Mouse (Mus musculus): Measurements from ENCODE around the gene Ldlrad3. TPM values are rescaled to one million over a fixed set of nuclear protein-coding genes. Genes with fewer than 3 reads are reported as not detected.
A peak's percentile ranks its signal among the peaks of the same experiment; 100 is the strongest.

The Ldlrad3 gene
- polyA plus RNA-seq, 1 experiment from 2014 or later = 55.8 TPM

DNA sequence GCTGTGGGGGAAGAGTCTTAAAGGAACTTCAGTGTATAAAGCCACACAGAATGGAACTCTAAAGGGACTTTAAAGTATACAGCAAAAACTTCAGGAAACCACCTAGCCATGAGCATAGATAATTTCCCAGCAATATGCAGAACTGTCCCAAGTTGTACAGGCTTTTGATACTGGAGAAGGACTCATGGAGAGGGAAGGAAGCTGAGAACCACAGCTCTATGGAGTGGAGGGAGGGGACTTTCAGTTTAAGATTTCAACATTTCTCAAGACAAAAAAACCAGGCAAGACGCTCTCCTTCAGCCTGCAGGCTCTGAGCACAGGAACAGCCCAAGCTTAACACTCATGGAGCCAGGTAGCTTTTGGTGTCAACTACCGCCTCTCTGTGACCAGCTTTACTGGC lies 4.7 kb downstream of the Ldlrad3 start:
- H3K4me1 ChIP-seq = peaks cover 35% of the 10 kb centered on the region
- H3K36me3 ChIP-seq = peaks cover 18% of the 10 kb centered on the region
- 88% methylated on average over 2 of the region's 2 CpGs for WGBS
- no peak for DNase-seq (ENCODE audit: low spot score)
- no peaks in the 10 kb centered on the region for H3K9me3 ChIP-seq (replicated peaks)
- no peak overlapping the region for H3K4me3 ChIP-seq
- H3K27ac ChIP-seq (replicated peaks) = no peak overlapping the region
- H3K27me3 ChIP-seq (ENCODE audit: low read depth, poor library complexity, severe bottlenecking) = no peaks in the 10 kb centered on the region

- no peak overlapping the region for H3K4me3 ChIP-seq
- H3K27ac ChIP-seq (replicated peaks) = no peak overlapping the region
- peaks cover 34% of the 10 kb centered on the region for H3K36me3 ChIP-seq
- 93% methylated on average over 5 of the region's 5 CpGs for WGBS
- no peaks in the 10 kb centered on the region for H3K9me3 ChIP-seq (replicated peaks)
- no peak for DNase-seq (ENCODE audit: low spot score)
- H3K4me1 ChIP-seq = no peaks in the 10 kb centered on the region
- H3K27me3 ChIP-seq (ENCODE audit: low read depth, poor library complexity, severe bottlenecking) = no peaks in the 10 kb centered on the region
These were observed 9.8 kb downstream of the Ldlrad3 start for GRCm38 (mm10) chr2:102176434-102176772.

- Histone ChIP-seq H3K4me3 (no peak overlapping the region), H3K27ac (replicated peaks) (no peak overlapping the region), H3K4me1 (no peaks in the 10 kb centered on the region), H3K27me3 (ENCODE audit: low read depth, poor library complexity, severe bottlenecking) (no peaks in the 10 kb centered on the region), H3K9me3 (replicated peaks) (no peaks in the 10 kb centered on the region), H3K36me3 (peaks cover 35% of the 10 kb centered on the region)
- 92% methylated on average over 15 of the region's 15 CpGs for WGBS
- DNase-seq (ENCODE audit: low spot score) = no peak
These were observed 10.3 kb downstream of the Ldlrad3 start for GRCm38 (mm10) chr2:102175741-102176433.

DNA sequence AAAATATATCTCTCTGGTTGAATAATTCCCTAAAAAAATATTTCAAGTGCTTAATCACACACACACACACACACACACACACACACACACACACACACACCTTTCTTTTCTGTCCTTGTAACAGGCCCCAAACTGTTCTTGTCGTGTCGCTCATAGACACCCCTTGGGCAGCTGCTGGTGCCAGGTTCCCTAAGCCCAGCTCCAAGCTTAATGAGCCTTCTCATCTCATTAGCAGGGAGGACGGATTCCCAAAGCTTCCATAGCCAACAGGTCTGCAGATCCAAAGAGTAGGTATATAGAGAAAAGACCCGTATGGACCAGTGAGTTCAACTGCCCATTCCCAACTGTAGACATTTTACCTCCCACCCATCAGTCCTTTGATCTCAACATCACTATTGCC lies 13.7 kb downstream of the Ldlrad3 start:
- no peak for DNase-seq (ENCODE audit: low spot score)
- peaks cover 2% of the 10 kb centered on the region; the same call in 1 of the 2 replicates for H3K4me1 ChIP-seq
- peaks cover 33% of the 10 kb centered on the region for H3K36me3 ChIP-seq
- H3K4me3 ChIP-seq = no peak overlapping the region
- 92% methylated on average over 4 of the region's 4 CpGs for WGBS
- H3K9me3 ChIP-seq (replicated peaks) = no peaks in the 10 kb centered on the region
- no peak overlapping the region for H3K27ac ChIP-seq (replicated peaks)
- H3K27me3 ChIP-seq (ENCODE audit: low read depth, poor library complexity, severe bottlenecking) = no peaks in the 10 kb centered on the region

DNA sequence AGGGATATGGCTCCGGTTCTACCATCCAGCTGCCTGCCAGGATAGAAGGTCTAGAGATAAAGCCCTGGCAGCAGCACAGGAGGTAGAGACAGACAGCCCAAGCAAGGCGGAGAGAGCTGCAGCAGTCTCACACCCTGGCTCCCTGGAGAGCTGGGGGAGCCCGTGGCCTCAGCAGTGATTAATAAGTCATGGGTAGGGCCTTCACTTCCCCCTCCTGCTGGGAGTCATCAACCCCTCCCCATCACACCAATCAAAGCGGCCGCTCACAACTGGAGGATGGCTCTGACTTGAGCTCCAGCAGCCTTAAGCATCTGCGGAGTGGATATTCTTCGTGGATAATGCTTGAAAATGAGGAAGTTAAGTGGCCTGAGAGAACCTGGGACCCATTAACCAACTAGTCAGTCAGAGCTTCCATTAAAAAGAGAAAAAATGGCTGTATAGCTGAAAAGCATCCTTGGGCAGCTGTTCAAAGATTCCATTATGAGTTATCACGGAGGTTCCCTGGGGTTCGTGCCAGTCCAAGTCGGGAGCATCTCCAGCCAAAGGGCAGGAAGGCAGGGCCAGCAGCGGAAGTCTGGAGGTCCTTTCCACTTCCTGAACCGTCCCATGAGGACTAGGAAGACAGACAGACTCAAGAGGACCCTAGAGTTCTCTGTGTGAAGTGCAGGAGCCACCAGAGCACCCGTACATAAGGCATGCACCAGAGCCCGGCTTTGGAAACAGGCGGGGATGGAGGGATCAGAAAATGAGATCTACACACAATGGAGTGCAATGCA lies 19.4 kb downstream of the Ldlrad3 start:
- no peak for DNase-seq (ENCODE audit: low spot score)
- no peaks in the 10 kb centered on the region for H3K27me3 ChIP-seq (ENCODE audit: low read depth, poor library complexity, severe bottlenecking)
- H3K4me3 ChIP-seq = no peak overlapping the region
- peak overlapping the region; percentile 67 for H3K27ac ChIP-seq (replicated peaks)
- peaks cover 32% of the 10 kb centered on the region for H3K4me1 ChIP-seq
- no peaks in the 10 kb centered on the region for H3K9me3 ChIP-seq (replicated peaks)
- WGBS = 58% methylated on average over 15 of the region's 15 CpGs
- peaks cover 26% of the 10 kb centered on the region for H3K36me3 ChIP-seq

DNA sequence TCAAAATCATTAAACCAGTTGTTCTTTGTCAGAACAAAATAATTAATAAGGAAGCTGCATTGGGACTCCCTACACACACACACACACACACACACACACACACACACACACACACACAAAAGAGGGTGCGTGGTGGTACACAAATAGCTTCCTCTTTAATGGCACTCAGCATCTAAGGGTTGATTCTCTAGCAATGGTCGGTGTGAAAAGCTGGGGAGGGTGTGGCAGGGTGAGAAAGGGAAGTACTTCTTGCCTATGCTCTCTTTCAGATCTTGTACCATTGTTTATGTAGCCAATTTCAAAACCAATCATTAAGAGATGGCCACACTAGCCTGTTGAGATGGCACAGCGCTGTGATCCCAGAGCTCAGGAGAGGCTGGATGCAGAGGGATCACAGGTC lies 23.1 kb downstream of the Ldlrad3 start:
- H3K36me3 ChIP-seq = peaks cover 20% of the 10 kb centered on the region
- peaks cover 32% of the 10 kb centered on the region for H3K4me1 ChIP-seq
- no peak overlapping the region for H3K27ac ChIP-seq (replicated peaks)
- 93% methylated on average over 3 of the region's 3 CpGs for WGBS
- no peaks in the 10 kb centered on the region for H3K27me3 ChIP-seq (ENCODE audit: low read depth, poor library complexity, severe bottlenecking)
- no peak for DNase-seq (ENCODE audit: low spot score)
- no peaks in the 10 kb centered on the region for H3K9me3 ChIP-seq (replicated peaks)
- H3K4me3 ChIP-seq = no peak overlapping the region

DNA sequence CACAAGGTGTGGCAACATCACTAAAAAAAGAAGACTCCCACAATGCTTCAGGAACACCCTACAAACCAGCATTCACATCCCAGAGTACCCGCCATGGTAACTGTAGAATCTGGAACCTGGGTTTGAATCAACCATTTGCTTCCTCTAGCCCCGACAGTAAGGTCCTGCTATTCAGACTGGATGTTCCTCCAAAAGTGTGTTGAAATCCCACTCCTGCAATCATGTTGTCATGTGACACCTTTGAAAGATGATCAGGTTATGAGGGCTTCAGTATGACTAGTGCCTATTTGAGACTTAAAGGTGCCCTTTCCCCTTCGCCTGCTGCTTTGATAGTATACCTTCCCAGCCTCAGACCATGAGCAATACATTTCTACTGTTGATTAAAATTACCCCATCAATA lies 28.6 kb downstream of the Ldlrad3 start:
- Histone ChIP-seq H3K4me3 (no peak overlapping the region), H3K27ac (replicated peaks) (no peak overlapping the region), H3K4me1 (peaks cover 13% of the 10 kb centered on the region), H3K9me3 (replicated peaks) (no peaks in the 10 kb centered on the region), H3K36me3 (peaks cover 21% of the 10 kb centered on the region), H3K27me3 (ENCODE audit: low read depth, poor library complexity, severe bottlenecking) (no peaks in the 10 kb centered on the region)
- WGBS = 91% methylated on average over 3 of the region's 3 CpGs
- DNase-seq (ENCODE audit: low spot score) = no peak

DNA sequence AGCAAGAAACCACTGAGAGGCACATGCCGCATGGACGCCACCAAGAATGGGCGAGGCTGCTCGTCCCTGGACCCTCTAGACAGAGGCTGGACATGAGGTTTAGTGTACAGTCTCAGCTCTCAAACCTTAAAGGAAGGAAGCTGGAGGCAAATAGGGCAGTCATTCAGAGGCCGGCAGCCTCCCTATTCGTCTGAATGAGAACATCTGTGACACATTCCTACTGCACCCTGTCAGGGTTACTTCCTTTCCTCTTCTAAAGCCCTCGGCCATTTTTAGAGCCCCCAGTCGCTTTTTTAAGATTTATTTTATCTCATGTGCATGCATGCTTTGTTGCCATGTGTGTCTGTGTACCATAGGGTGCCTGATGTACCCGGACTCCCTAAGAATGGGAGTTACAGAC lies 29.2 kb downstream of the Ldlrad3 start:
- no peak for DNase-seq (ENCODE audit: low spot score)
- peaks cover 13% of the 10 kb centered on the region for H3K4me1 ChIP-seq
- 89% methylated on average over 9 of the region's 9 CpGs for WGBS
- H3K4me3 ChIP-seq = no peak overlapping the region
- no peaks in the 10 kb centered on the region for H3K27me3 ChIP-seq (ENCODE audit: low read depth, poor library complexity, severe bottlenecking)
- H3K9me3 ChIP-seq (replicated peaks) = no peaks in the 10 kb centered on the region
- no peak overlapping the region for H3K27ac ChIP-seq (replicated peaks)
- peaks cover 19% of the 10 kb centered on the region for H3K36me3 ChIP-seq

DNA sequence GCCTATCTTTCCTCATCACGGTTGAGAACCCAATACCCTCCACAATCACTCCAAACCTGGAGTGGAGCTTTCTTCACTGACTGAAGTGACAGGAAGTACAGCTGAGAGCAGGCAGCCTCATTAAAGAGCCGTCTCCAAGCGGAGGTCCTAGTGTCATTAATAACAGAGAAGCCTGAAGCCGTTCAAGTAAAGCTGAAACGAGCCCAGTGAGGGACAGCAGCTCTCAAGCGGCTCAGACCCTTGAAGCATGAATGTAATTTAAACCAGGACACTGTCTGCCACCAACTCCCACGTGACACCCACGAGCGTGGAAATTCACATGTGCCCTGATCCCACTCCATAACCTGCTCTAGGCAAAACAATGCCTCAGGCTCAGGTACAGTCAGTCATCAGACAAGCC lies 29.7 kb downstream of the Ldlrad3 start:
- no peak overlapping the region for H3K27ac ChIP-seq (replicated peaks)
- DNase-seq (ENCODE audit: low spot score) = no peak
- peaks cover 13% of the 10 kb centered on the region for H3K4me1 ChIP-seq
- H3K4me3 ChIP-seq = no peak overlapping the region
- WGBS = 76% methylated on average over 9 of the region's 9 CpGs
- H3K36me3 ChIP-seq = peaks cover 14% of the 10 kb centered on the region
- H3K9me3 ChIP-seq (replicated peaks) = no peaks in the 10 kb centered on the region
- no peaks in the 10 kb centered on the region for H3K27me3 ChIP-seq (ENCODE audit: low read depth, poor library complexity, severe bottlenecking)

GRCm38 (mm10) chr2:102155306-102156015 lies 30.7 kb downstream of the Ldlrad3 start:
- Histone ChIP-seq H3K4me3 (no peak overlapping the region), H3K4me1 (peaks cover 13% of the 10 kb centered on the region), H3K27me3 (ENCODE audit: low read depth, poor library complexity, severe bottlenecking) (no peaks in the 10 kb centered on the region), H3K9me3 (replicated peaks) (no peaks in the 10 kb centered on the region), H3K36me3 (peaks cover 12% of the 10 kb centered on the region), H3K27ac (replicated peaks) (no peak overlapping the region)
- 88% methylated on average over 5 of the region's 5 CpGs for WGBS
- DNase-seq (ENCODE audit: low spot score) = no peak

DNA sequence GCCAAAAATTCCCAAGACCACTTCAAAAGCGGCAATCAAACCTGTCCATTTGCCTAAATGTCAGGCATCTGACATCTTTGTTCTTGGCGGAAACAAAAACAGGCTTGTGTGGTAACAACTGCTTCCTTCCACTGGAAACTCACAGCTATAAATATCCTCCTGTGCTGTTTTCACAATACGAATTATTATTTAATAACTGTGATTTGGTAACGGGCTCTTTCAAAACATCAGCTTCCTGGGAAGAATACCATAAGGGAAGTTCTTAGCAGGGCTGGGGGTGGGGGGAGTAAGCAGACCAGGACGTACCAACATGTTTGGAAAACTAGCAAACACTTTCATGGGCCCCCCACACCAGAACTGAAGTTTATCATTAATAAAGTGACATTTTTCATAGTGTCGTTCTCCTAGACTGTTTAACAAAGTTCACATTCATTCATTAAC lies 31.4 kb downstream of the Ldlrad3 start:
- DNase-seq (ENCODE audit: low spot score) = no peak
- Histone ChIP-seq H3K9me3 (replicated peaks) (no peaks in the 10 kb centered on the region), H3K27me3 (ENCODE audit: low read depth, poor library complexity, severe bottlenecking) (no peaks in the 10 kb centered on the region), H3K36me3 (peaks cover 14% of the 10 kb centered on the region), H3K27ac (replicated peaks) (no peak overlapping the region), H3K4me3 (no peak overlapping the region), H3K4me1 (peaks cover 13% of the 10 kb centered on the region)
- 86% methylated on average over 6 of the region's 6 CpGs for WGBS

DNA sequence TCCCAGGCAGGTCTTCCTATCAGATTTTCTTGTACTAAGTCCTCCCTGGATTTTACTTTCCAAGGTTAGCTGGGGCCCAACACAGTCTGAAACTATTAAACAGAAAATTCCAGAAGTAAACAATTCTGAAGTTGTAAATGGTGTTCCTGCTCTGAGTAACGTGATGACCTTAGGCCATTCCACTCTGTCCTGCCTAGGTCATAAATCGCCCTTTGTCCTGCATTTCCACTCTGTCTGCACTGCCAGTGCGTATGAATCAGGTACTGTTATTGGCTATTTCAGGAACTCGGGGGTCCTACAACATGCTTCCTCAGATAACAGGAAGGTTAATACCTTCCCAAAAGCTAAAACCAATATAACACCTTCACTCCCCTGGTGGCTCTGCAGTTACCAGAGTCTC lies 31.9 kb downstream of the Ldlrad3 start:
- DNase-seq (ENCODE audit: low spot score) = no peak
- H3K4me3 ChIP-seq = no peak overlapping the region
- no peaks in the 10 kb centered on the region for H3K9me3 ChIP-seq (replicated peaks)
- H3K4me1 ChIP-seq = peaks cover 13% of the 10 kb centered on the region
- H3K27ac ChIP-seq (replicated peaks) = no peak overlapping the region
- WGBS = 86% methylated on average over 4 of the region's 4 CpGs
- H3K36me3 ChIP-seq = peaks cover 15% of the 10 kb centered on the region
- H3K27me3 ChIP-seq (ENCODE audit: low read depth, poor library complexity, severe bottlenecking) = no peaks in the 10 kb centered on the region

GRCm38 (mm10) chr2:102153516-102153915 lies 32.7 kb downstream of the Ldlrad3 start:
- Histone ChIP-seq H3K27ac (replicated peaks) (no peak overlapping the region), H3K27me3 (ENCODE audit: low read depth, poor library complexity, severe bottlenecking) (no peaks in the 10 kb centered on the region), H3K4me1 (peaks cover 13% of the 10 kb centered on the region), H3K36me3 (peaks cover 7% of the 10 kb centered on the region; the same call in 1 of the 2 replicates), H3K4me3 (no peak overlapping the region), H3K9me3 (replicated peaks) (no peaks in the 10 kb centered on the region)
- DNase-seq (ENCODE audit: low spot score) = no peak
- 85% methylated on average over 4 of the region's 4 CpGs for WGBS

Measured in midbrain, embryonic 10.5 days (tissue).